Mouse (Mus musculus) right cerebral cortex, adult 2 months (tissue): Measurements from ENCODE around the gene Trim41.
"Not testable (repeated sequence)": the region's sequence is repeated elsewhere in the genome, so short reads cannot be mapped to it uniquely, and the experiment has no call there.

Experiments used
- DNase-seq, 2 experiments: peaks; one replicate each; pipeline ENCODE4 v3.0.0; 2021 to 2022; ENCODE audit warnings: low spot score in 2 of 2

Gene Trim41

DNA sequence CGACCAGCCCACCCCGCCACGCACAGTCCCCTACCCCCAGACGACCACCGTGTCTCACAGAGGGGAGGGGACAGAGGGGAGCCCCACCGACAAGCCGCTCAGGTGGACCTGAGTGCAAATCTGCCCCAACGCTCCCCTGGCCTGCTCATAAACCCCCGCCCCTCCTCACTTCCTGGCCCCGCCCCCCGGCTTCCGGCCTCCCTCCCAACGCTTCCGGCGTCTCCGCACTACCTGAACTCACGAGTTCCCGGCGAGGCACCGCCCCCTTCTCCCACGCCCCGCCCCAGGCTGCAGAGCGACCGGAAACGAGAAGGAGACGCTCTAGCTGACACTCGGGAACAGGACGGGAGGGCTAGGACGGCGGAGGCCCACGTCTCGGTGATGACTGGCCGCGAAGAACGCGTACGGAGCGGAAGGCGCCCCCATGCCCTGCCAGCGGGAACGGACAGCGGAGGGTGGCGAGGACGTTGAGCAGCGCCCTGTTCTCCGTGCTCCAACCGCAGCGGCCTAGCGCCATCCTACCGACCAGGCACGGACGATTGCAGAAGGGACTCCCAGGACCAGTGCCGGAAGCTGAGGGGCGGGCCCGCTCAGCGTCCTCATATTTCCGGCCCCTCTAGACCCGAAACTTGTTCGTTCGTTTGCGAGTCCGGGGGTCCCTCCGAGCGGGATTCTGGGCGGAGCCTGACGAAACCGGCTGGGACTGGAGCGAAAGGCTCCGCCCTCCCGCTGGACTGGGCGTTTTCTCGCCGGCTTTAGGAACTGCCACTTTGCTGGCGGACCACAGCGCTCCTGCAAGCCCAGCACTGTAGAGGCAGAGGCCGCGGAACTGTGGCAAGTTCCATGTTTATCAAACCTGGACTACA is at the start of gene Trim41:
Gene Trim41 (minus strand): TSS at position 554 of the 866 bp plus-strand sequence.
- peak; percentile 98 to 99 for DNase-seq

DNA sequence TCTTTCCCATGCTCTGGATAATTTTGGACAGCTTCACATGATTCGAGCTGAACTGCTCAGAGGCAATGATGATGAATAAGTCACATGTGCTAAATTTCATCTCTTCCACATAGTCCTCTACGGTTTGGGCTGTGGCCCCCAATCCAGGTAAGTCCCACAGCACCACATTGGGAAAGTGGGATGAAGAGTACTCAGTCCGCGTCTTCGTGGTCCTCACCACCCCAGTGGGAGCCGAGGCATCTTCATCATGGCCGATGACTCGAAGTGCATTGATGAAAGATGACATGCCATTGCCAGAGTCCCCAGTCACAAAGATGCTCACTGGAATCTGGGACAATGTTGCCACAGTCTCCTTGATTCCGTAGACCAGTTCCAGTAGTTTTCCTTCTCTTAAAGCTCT is 49.3 kb upstream of the Trim41 start:
- DNase-seq, result no peak

DNA sequence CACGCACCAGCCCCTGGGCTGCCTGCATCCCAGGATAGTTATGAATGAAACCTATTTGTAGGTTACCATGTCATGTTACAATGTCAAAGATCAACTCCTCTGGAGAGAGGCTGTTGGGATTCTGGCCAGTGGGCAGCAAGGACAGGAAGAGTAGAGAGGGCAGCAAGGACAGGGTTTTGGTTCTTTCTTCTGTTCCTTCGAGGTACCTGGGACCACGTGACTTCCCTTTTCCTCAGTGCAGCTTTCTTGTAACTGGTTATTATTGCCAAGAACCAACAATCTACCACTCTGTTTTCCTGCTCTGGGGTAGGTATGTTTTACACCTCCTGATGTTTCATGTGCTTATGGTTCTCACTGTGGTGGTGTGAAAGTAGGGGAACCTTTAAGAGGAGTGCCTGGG is 46.7 kb upstream of the Trim41 start:
- DNase-seq, result no peak

DNA sequence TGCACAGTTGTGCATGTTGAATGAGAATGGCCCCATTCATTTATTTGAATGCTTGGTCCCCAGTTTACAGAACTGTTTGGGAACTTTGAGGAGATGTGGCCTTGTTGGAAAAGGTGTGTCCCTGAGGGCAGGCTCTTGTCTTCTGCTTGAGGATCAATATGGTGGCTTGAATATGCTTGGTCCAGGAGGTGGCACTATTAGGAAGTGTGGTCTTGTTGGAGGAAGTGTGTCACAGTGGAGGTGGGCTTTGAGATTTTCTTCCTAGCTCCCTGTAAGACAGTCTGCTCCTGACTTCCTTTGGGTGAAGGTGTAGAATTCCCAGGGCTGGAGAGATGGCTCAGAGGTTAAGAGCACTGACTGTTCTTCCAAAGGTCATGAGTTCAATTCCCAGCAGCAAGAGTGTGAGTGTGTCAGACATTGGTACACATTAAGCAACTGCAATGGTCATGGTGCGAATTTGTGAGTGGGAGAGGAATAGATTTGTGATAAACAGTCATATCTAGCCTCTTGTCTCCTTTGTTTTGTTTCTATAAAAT is 45.7 kb upstream of the Trim41 start:
- DNase-seq, result no peak

DNA sequence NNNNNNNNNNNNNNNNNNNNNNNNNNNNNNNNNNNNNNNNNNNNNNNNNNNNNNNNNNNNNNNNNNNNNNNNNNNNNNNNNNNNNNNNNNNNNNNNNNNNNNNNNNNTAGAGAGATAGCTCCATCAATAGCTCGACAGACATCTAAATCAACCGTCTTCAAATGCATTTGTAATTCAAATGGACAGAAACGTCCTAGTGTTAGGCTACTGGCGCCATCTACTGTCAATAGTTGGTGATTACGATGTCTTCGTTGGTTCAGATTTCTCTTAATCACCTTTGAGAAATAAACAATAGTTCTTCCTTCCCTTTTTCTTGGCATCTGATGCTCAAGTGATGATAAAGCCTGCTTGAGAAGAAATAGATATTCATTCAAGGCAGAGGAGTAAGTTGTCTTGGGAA is 41.9 kb upstream of the Trim41 start:
- DNase-seq, result peak; percentile 68 to 80

DNA sequence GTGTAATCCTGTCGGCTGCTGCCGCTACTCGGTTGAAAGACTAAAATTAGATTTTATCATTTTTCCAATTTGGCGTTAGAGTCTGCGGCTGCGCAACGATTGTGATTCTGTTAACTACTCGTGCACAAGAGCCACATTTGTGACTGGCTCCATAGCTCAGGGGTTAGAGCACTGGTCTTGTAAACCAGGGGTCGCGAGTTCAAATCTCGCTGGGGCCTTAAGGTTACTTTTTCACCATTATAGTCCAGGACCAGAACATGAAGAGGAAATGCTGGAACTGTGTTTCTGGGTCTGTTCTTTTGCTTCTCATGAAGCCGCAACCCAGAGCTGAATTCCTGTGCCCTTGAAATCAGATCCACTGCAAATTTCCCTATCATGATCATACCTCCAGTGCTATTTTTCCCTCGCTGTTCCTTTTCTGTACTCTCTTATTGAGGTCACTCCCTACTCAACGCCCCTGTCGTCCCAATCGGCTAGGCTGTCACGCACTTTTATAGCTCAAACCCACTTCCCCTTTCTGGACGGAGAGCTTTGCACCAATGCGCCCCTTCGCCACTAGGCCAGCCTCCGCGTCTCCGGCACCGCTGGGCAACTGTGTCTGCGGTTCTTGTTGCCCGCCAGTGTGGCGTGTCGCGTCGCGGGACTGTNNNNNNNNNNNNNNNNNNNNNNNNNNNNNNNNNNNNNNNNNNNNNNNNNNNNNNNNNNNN is 36.5 kb upstream of the Trim41 start:
- DNase-seq, result peak; percentile 98 to 99

DNA sequence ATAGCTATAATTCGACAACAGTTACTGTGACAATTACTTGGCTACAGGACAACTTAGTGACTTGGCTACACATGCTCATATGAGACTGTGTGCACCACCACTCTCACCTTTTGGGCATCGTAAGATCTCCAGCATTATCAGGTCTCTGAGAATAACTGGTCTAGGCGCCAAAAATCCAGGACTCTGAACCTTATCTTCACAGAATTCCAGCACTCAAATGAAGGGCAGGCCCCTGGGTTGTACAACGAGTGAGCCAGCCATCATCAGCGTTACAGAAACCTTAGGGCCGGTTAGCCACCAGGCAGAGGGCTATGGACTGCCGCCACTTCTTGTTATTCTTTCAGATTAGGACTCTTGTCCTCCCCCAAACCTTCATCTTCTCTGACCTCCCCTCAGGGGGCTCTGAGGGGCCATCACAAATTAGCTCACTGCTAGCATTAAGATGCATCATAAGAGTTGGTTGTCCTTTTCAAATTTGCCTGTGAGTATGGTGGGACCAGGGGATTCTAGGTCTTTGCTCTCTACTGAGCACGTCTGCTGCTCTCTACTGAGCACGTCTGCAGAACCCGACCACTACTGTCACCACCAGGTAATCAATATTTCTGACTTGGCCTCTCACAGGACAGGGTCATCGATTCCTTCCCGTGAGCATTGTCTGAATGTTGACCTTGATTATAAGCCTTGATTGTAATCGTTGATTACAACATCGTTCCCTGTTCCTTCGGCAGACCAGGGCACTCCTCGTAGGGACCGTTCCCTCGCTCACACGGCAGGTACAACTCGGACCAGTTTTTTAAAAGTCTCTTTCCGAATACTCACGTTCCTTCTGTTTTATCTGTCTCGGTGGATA is 35.7 kb upstream of the Trim41 start:
- no peak for DNase-seq

DNA sequence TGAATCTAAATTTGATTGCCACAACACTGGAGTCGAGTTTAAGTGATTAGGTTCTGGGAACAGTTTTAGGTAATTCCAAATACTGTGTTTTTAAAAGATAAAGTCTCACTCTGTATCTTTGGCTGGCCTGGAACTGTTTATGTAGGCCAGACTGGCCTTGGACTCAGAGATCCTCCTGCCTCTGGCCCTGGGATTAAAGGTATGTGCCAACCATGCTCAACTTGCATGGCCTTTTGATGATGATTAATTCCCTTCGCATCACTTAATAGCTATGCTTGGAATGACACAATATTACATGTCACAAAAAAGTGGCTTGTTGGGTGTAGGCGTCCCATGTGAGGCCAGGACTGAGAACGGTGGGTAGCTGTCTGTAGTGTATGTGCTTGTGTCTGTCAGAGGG is 35.0 kb upstream of the Trim41 start:
- no peak for DNase-seq

DNA sequence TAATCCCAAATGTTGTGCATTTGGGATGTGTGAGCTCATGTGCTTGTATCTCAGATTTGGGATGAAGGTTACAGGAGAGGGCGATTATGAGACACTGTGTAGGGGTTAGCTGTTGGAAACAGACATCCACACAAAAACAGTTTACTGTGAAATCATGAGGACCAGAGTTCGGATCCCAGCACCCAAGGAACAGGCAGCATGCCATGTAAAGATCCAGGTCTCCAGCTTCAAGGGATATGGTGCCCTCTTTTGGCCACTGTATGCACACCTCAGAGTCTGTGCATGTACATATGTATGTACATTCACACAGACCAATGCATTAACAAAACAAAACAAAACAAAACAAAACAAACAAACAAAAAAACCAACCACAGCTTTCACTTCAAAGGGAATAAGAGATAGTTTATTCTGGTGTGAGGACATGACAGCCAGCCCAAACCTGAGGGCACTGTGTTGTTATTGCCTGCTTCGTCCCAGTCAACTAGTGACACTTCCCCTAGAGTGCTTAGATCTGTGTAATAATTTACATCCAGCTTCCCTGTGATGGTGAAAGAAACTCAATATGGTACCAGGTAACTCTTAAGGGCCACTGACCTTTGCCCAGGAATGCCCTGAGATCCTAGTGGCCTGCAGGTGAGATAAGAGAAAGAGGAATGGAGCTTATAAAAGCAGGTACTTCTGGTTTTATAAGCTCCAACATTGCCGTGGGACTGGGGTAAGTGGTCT is 34.3 kb upstream of the Trim41 start:
- DNase-seq, result no peak

DNA sequence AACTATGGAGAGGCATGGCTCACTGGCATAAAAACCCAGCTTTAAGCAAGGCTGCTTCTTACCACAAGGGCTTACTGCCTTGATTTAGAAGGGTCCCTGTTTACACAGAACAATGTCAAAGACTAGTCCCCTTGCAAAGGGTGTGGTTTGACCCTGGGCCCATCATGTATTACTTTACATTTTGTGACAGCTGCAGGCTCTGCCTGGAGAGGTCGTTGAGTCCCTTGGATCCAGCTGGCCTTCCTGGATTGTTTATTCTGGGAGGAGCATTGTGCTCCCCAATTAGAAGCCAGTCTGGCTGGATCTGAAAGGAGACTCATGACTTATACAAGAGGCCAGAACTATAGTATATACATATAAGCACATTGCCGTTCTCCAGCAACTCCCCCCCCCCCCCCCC is 33.1 kb upstream of the Trim41 start:
- no peak for DNase-seq

DNA sequence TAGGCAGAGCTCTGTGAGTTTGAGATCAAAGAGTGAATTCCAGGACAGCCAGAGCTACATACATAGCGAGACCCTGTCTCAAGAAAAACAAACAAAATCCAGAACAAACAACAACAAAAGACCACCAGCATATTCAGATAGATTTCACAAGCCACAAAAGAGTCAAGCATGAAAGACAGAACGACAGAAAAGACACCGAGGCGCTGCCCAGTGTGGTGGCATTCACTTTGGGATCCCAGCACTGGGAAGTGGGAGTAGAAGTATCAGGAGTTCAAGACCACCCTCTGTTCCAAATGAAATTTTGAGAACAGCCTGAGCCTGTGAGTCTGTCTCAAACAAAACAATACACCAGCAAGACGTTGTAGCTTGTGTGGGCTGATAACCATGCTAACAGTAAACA is 29.7 kb upstream of the Trim41 start:
- no peak for DNase-seq

DNA sequence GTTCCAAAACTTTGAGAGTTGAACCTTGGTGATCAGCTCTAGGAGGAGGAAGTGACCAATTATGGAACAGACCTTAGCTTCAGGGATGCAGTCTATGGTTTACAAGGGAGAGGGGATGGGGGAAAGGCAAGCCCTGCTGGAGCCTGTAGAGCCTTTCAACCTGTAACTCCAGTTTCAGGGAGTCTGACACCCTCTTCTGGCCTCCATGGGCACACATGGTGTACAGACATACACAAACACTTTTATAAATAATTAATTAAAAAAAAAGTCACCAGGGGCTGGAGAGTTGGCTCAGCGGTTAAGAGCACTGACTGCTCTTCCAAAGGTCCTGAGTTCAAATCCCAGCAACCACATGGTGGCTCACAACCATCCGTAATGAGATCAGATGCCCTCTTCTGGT is 29.2 kb upstream of the Trim41 start:
- DNase-seq, result not testable (repeated sequence)

DNA sequence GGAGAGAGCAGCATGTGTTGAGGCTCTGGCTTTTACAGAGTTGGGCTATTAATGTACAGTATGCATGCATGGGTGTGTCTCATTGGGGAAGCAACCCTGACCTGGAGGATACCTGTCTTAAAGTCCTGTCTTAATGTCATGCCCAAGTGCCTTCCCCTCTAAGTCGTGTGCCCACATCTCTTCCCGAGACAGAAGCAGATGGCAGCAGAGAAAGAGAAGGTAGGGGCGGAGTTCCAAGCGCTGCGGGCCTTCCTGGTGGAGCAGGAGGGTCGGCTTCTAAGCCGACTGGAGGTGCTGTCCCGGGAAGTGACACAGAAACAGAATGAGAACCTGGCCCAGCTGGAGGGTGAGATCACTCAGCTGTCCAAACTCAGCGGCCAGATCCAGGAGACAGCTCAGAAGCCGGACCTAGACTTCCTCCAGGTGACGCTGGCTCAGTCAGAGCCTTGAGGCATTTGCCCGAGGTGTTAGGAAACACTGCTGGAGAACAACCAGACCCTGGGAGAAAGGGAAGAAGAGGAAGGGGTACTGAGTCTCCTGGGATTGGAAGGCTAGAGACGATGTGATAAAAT is 28.2 kb upstream of the Trim41 start:
- no peak for DNase-seq

DNA sequence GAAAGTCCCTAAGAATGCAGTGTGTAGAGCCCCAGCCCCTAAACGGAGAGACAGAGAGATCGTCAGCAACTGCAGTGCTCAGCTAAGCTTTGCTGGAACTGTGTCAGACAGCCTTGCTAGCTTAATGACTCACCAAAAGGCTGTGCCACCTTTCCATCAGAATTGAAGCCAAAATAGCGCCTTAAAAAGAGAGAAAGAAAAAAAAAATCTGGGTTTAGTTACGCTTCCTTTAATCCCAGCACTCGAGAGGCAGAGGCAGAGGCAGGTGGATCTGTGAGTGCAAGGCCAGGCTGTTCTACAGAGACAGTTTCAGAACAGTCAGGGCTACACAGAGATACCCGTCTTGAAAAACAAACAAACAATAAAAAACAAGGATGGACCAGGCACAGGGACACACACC is 27.2 kb upstream of the Trim41 start:
- DNase-seq, result no peak

DNA sequence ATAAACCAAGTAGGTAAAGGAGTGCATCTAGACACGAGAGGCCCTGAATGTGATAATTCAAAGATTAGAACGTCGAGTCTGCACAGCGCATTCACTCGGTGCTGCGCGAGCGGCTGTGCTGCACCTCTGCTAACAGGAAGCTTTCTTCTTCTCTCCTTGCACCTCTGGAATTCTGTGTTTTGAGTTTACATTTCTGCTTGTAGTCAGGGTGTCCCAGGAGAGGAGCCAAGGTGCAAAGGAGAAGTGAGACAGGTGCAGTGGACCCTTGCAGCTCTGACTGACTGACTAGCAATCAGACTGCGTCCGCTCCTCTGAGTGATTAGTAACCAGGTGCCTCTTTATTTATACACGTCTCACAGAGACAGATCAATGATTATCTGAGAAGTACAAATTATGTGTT is 26.0 kb upstream of the Trim41 start:
- DNase-seq, result no peak

DNA sequence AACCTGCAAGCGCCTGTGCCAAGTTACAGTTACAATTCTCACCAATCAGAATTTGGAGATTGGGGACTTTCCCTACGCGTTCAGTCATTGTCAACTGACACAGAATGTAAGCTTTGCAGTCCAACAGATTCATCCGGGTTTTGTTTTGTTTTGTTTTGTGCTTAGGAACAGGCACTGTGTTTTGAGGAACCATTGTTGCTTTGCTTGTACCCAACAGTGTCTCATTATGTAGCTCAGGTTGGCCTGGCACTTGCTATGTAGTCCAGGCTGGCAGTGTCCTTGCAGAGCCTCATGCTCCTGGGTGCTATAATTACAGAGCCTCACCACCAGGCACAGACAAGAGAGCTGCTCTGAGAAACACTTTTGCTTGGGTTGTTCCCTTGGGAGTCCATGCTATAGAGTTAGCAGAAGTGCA is 25.2 kb upstream of the Trim41 start:
- DNase-seq, result no peak

DNA sequence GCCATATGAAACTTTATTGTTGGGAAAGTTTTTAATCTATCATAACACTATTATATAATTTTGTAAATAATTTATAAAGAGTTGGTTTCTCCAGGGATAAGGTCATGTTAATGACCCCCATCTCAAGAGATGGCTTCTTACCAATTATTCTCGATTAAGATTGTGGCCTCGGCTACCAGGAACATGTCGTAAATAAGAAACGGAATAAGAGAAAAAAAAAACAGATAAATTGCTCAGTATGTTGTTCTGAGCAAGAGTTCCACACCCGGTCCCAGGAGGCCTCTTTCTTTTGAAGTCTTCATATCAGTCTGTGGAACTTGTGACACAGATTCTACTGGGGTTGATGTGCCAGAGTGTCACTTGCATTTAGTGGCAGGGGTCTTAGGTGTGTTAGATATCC is 24.1 kb upstream of the Trim41 start:
- no peak for DNase-seq

DNA sequence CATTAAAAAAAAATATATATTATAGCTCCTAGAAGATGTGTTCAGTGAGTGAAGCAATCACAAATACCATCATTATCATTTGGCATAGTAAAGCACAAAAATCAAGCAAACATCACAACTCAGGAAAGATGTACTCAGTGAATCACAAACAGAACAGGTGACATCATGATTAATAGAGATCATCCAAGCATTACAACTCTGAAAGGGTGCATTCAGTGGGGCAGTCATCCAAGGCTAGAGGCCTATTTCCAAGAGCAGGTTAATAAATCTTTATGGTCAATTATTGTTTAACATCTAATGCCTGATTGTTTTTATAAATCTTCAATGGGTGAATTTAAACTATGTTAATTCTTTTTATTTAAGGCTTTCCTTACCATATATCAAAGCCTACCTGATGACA is 23.7 kb upstream of the Trim41 start:
- DNase-seq, result no peak

DNA sequence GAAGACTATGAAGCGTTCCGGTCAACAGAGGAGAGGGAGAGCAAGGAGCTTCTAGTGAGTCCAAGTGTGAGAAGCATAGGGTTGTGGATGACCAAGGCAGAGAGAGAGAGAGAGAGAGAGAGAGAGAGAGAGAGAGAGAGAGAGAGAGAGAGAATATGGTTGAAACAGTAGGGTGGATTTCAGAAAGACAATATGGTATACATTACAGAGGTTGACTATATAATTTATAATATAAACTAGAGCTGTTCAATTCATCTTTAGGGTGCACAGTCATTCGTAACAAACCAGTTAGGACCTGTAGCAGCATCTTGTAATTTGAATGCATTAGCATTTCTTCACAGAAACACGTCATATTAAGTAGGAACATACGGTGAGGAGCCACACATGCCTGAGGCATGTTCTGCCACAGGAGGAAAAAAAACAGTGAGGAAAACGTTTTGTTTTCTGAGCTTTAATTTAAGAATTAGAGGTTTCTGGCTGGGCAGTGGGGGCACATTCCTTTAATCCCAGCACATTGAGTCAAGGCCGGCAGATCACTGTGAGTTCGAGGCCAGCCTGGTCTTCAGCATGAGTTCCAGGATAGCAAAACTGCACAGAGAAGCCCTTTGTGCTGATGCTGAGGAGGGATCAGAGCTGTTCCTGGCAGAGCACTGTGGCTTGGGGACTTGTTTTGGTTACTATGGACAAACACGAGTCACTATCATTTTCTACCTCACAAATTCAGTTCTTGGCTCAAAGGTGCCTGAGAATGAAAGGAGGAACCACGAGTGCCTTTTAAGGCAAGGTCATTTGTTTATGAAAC is 21.9 kb upstream of the Trim41 start:
- DNase-seq, result no peak

DNA sequence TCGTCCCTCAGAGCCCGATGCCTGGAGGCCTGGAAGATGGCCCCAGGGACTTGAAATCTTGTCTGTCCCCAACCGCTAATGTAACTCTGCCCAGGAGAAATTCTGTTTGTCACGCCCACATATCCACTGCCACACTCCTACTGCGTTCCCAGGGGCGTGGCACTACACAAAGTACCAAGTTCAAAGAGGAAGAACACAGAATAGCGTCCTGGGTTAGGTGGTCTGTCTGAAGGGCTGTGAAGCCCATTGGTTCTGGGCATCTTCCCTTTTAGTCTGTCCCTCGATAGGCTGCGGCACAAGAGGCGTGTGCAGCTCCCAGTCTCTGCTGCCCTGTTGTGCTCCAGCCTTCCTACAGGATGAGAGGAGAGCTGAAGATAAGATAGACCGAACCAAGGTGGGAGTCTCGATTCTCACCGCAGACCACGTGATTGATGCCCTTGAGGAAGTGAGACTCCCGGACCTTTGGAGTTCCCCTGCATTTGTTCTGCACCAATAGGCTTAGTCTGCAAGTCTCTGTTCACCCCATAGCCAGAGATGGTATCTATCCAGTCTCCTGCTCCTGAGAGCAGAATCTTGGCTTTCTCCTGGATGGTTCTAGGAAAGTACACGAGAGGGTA is 21.1 kb upstream of the Trim41 start:
- DNase-seq, result peak in 1 of 2 experiments; percentile 35
